Mouse (Mus musculus) lung, postnatal 25 days (tissue): ENCODE results near the gene Grap.
A peak's percentile ranks its signal among the peaks of the same experiment; 100 is the strongest.
"Not testable (repeated sequence)": the region's sequence is repeated elsewhere in the genome, so short reads cannot be mapped to it uniquely, and the experiment has no call there.

Experiments used
- DNase-seq: peaks from one replicate; pipeline ENCODE4 v3.0.0; 2022; ENCODE audit warnings: low spot score

Grap gene

DNA sequence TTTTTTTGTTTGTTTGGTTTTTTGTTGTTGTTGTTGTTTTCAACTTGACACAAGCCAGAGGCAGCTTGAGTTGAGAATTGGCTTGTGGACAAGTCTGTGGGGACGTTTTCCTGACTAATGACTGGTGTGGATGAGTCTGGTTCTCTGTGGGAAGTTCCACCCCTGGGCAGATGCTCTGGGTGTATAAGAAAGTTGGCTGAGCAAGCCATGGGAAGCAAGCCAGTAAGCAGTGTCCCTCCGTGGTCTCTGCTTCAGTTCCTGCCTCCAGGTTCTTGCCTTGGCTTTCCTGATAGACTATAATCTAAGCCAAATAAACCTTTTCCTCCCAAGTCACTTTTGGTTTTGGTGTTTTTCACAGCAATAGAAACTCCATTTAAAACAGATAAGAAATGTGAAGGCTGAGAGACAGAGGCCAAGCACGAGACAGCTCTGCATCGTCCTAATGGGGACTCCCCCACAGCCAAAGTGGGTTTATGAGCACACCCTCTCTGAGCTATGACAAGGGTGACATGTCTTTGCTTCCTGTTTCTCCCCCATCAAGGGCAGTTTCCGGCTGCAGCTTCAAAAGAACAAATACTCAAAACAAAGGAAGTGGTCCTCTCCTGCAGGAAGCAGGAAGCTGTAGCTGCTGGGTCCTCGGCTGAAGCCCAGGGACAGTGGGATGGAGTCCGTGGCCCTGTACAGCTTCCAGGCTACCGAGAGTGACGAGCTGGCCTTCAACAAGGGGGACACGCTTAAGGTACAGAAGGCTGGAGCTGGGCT, at the start of gene Grap:
Gene Grap, plus strand, starts transcription at position 580 of the 762 bp plus-strand sequence.
- DNase-seq: peak; percentile 87

DNA sequence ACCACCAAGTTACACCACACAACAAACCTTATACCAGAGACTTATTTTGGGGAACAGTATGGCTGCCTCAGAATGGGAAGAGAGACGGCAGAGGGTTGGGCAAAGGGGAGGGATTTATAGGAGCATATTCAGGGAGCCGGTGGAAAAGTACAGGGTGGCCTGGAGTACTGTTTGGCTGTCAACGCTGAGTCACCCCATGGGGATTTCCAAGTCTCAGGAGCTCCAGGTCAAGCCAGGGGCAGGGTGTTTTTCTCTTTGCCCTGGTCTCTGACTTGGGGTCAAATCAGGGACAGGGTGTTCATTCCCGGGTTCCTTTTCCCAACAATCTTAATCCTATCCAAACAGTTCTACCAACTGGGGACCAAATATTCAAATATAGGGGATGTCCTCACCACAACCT, 45.0 kb upstream of the Grap start:
- no peak for DNase-seq

DNA sequence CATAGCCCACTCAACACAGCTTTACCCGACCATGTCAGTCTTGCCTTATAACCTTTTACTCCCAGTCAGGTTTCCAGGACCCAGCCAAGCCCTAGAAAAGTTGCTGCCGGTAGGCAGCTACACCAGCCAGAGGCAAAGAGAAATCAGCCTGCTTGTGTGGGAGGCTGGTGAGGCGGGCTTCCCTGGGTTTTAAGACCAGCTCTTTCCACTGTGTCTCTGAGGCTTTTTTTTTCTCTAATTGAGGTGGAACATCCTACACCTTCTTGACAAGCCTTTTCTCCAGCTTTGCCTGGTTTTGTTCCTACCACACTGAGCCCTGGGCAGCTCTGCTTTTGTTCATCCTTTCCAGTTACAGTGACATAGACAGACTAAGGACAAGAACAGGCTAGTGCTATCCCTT, 41.9 kb upstream of the Grap start:
- DNase-seq: no peak

DNA sequence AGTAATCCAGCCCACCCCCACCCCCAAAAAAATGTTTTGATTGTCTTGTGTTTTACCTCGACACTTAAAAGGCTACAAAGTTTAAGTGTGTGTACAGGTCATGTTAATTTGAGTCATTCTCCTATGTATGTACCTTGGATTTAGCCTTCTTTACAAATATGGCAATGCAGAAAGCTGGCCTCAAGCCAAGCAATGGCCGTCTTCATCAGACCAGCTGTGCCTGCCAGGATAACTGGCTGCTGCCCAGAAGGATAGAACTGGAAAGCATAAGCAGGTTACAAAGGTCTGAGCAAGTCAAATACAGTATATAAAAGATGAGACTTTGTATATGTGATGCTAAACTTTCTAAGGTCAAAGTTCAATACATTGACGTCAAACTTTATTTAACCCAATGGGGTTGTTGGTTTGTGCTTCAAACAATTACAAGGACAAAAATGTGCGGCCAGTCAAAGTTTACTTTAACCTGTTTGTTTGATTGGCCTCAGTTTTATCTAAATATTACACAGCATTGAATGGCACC, 40.9 kb upstream of the Grap start:
- no peak for DNase-seq

DNA sequence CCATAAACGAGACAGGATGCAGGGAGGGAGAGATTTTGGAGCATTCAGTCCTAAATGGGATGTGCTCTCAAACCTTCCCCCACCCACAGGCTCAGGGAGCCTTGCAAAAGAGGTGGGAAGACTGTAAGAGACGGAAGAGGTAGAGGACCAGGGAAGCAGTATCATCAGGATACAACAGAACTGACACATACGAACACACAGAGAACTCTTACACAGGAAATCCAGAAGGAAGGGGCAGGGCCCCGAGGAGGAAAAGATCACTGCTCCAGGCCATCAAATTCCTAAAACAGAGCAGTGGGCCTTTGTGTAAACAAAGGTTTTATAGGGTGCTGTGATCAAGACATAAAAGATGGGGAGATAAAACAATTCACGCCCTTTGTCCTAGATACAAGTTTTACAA, 38.7 kb upstream of the Grap start:
- DNase-seq: no peak

DNA sequence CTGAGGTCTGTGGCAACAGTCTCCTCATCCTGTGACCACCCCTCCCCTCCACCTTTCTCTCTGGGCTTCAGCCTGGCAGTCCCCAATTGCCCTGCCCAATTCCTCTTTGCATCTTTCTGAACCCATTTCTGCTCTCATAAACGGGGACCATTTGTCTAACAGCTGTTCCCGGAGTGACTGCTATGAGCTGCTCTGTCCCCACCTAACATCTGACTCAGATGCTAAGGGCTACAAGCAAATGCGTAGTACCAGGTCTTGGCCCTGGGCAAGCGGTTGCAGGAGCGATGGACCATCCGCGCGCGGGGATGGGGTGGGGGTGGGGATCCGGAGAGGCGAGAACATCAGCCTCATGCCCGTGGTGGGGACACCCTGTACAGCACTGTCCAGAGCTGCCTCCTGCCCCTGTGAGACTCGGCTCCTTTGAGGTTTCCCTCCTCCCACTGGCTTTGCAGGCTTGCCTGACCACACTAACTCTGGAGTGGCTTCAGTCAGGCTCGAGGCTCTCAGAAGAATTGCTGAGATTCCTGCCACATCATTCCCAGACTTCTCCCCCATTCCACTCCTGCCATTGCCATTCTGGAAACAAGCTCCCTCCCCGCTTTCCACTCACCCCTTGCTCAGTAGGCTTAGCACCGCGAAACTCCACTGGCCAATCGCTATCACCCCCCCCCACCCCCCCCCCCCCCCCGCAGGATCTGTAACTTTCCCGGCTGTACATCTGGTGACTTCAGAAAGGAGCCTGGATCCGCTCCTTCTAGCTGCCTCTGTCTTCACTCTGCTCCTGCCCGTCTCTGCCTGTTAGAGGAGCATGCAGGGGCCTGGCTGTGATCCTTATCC, 37.2 kb upstream of the Grap start:
- DNase-seq: peak; percentile 75

DNA sequence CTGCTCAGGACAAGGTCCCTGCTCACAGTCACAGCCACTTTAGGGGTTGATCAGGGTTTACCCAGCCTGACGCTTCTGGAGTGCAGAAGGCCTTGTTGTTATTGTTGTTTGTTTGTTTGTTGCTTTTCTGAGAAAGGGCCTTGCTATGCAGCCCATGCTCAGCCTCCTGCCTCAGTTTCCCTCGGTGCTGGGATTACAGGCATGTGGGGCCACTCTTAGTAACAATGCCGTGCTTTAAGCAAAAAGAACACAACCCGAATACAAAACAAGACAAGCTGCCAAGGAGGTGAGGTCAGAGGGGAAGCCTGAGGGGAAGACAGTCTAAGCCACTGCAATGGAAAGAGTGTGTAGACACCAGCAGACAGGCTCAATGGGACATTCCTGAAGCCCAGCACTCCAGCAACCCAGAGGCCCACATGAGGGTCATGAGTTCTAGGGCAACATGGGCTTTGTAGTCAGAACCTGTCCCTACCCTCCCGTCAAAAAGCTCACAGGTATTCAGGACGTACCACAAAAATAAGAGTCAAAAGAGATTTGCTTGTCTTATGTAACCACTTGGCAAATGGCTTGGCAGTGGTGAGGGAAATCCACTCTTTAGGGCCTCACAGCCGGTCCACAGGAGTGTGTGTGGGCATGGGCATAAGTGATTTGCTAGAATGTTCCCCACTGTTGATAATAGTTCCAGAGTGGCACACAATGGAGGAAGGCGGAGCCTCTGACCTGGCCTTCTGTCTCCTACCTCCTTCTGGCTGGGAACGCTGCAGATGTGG, 36.4 kb upstream of the Grap start:
- DNase-seq: peak; percentile 76

DNA sequence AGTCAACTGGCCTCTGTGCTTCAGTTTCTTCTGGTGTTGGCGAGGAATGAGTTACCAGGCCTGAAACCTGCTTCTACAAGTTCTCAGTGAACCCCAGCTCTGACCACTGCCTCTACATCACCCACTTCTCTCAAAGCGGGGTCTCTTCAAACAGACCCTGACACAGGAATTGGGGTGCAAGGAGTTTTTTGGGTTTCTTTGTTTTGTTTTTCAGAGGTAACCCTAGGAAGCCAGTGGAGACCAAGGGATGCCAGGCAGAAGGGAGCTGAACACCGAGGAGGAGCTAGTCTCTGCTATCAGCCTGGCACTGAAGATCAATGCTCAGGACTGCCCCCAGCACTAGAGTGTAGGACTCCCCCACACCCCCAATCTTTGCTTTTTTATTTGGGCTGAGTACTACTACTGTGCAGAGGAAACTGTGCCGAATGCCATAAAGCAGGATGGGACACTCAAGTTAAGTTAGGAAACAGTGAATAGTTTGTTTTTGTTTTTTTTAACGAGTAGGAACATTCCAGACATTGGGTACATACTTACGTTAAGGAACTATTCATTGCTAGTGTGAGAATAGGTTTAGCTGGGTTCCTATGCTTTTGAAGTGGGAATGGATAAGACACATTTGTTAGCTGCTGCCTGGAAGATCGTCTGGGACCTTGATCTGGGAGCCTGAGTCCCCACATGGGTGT, 35.6 kb upstream of the Grap start:
- DNase-seq: peak; percentile 43

DNA sequence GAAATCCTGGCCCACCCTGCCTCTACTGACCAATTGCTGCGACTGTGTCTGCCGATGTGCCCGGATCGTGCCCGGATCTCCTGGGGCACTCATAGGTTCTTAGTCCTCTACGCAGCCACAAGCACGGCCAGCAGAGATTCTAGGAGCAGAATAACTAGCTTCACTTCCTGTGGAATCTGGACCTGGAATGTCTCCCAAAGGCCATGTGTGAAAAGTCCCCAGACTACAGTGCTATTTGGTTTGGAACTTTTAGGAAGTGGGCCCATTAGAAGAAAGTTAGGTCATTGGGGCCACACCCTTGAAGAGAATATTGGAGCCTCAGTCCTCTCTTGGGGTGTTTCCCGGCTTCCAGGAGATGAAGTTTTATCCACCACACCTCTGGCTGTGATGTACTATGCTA, 34.9 kb upstream of the Grap start:
- no peak for DNase-seq

DNA sequence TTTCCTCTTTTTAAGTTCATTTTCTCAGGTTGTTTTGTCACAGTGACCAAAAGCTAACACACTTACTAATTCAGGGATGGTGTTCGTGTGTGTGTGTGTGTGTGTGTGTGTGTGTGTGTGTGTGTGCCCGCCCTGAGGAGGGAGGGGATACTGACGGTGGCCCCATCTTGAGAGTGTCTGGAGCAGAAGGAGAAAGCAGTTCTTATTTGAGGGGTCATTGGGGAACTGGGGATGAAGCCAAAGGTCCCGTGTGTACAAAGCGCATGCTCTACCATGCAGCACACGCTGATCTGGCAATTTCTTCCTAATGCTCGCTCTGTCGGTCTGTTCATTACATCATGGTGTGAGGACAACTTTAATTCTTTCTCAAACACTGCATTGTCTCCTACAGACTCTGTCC, 34.5 kb upstream of the Grap start:
- no peak for DNase-seq

DNA sequence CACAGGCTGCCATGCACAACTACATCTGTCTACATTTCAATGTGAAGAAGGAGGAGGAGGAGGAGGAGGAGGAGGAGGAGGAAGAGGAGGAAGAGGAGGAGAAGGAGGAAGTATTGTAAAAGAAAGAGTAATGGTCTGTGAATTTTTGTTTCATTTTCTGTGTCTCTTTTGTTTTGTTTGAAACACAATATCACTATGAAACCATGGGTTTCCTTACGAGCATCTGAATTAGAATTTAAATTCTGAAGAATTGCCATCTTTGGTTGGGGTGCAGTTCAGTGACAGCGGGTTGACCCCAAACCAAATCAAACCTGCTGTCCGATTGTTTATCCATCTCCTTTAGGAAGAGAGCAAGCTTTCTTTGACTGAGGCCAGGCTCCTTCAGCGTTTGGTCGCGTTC, 33.7 kb upstream of the Grap start:
- no peak for DNase-seq

DNA sequence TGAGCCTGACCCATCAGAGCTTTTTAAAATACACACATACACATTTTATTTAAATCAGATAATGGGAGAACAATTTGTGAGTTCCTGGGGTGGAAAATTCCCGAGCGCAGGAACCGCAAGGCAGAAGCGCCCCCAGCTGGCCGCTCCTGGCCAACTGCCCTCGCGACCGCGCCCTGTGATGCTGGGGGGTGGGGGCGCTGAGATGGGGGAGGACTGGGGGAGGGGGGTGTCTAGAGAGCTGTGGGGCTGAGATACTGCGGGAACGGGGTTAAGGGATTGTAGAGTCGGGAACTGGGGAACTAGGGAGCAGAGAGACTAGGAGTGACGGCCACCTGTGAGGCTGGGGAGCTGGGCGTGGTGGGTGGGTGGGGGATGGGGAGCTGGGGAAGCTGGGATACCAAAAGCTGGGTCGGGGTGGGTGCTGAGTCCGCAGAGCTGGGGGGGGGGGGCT, 33.2 kb upstream of the Grap start:
- DNase-seq: peak; percentile 80

DNA sequence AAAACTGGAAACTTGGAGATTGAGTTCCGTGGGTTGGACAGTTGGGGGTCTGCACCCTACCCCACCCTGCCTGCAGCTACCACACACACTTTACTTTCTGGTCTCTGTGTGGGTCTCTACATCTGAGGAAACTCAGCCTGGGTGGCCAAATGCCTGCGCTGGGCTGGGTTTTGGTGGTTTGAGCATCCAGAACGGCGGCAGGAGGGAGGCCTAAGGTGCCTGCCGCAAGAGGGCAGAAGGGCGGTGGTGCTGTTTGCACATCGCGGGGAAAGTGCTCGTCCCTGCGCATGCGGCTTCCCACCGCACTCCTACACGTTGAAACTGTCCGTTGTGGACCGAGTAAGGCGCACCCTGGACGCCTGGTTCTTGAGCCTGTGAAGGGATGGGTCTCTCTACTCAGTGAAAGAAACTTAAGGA, 32.8 kb upstream of the Grap start:
- DNase-seq: peak; percentile 90

DNA sequence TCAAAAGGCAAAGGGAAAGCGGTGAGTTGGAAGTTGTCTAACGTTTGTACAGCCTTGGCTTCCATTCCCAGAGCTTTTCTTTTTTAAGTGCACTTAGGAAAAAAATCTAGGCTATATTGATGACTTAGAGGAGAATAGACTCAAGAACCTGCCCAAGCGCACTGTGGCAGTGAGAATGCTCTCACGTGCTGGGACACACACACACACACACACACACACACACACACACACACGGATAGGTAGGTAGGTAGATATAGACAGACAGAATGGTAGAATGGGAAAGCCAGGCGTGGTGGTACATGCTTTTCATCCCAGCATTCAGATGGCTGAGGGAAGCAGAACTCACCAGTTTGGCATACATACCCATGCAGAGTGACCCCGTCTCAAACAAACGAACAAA, 32.3 kb upstream of the Grap start:
- no peak for DNase-seq

DNA sequence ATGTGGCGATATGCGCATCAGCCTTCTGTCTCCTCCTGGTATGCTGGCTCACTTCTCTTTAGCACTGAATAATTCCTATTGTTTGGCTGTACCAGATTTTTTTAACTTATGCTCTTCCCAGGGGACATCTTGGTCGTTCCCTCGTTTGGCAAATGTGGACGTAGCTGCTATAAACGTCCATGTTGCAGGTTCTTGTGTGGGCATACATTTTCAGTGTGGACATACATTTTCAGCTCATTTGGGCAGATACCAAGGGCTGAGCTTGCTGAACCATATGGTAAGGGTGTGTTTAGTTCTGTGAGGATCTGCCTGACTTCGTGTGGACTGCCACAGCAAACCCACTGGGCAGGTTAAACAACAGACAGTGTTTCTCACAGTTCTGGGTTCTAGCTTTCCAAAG, 27.9 kb upstream of the Grap start:
- no peak for DNase-seq

DNA sequence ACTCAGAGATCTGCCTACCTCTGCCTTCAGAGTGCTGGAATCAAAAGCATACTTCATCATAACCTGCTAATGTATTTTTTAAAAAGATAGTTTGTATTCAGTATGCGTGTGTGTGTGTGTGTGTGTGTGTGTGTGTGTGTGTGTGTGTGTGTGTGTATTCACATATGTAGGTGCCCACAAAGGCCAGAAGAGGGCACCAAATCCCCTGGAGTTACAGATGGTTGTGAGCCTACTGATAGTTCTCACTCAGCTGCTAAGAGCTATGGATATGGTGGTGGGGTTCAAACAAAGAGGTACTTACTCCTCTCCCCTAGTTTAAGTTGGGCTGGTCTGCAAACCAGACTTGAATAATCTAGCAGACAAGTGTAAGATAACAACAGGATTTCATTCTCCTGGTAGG, 26.6 kb upstream of the Grap start:
- DNase-seq: no peak

DNA sequence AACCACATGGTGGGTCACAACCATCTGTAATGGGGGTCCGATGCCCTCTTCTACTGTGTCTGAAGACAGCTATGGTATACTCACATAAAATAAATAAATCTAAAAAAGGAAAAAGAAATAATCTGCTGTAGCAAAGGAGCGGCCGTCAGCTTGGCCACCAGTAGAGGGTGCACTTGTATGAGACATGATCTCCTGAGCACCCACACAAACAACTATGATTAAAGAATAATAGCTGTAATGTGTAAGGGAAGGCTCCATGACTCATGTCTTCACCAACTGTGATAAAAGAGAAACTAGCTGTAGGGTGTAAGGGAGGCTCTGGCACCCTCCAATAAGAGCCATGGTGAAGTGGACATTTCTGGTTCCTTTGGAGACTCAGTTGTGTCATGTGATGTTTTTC, 23.4 kb upstream of the Grap start:
- DNase-seq: no peak

DNA sequence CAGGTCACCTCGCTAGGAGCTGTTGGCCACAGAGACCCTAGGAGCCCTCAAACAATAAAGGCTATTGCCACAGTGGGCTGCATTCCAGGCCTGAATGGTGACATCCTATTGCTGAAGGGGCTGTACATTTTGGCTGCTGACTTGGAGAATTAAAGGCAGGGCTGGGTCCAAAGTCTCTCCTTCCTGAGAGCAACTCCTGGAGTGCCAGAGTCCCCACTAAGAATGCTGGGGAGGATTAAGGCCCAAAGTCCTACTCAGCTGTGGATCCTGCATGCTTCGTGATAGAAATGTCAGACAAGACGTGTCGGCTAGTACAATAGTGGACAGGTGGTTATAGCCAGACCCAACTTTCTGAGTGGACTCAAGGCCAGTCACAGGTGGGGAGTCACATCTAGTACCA, 16.8 kb upstream of the Grap start:
- not testable (repeated sequence) for DNase-seq

DNA sequence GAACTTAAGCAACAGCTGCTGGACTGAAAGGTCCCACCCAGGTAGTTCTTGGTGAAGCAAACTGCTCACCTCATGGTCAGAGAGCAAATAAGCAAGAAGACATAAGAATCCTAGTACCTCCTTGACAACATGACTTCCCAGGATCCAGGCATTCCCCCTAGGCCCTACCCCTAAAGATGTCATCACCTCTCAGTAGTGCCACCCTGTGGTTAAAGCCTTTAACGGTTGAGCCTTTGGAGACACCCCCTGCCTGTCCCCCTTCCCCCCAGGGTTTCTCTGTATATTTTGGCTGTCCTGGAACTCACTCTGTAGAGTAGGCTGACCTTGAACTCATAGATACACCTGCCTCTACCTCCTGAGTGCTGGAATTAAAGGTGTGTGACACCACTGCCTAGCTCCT, 15.7 kb upstream of the Grap start:
- DNase-seq: no peak

DNA sequence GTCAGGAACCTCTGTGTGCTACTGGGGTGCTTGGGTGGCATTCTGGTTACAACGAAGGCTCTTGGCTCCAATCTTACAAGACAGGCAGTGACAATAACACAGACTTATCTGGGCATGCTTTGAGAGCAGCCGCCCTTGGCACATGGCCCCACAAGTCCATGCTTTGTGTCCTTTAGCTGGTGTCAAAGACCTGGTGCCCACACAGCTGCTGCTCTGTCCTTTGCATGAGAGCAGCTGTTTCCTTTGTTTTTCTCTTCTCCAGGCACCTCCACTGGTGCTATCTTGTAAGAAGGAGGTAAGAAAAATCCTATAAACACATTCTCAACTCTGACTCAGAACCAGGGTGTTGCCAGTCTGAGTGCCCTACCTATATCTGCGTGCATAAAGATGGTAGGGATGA, 15.2 kb upstream of the Grap start:
- no peak for DNase-seq

DNA sequence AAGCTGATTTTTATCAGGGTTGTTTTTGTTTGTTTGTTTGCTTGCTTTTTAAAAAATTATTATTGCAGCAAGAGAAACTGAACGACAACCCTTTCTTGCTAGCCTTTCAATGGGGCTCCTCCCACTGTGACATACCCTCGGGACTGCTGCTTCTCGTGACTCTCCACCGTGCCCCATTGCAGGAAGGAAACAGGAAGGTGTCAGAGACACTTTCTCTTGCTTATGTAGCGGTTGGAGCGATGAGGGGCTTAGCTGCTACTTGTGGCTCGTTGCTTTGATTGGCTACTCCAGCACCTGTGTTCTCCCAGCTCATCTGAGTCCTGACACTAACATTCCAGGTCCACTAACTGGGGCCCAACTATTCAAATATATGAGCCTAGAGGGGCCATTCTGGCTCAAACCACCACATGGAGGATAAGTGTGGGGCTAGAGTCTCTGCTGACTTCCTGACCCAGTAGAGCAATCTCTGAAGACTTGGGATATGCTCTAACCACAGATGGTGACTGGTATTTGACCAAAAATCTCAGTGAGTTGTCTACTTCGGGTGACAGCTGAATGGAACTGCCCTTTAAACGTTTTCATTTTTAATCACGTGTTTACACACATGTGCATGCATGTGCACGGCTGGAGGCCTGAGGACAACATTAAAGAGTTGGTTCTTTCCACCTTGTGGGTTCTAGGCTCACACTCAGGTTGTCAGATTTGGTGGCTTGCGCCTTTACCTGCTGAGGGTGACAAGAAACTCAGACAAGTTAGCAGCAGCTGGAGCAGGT, 14.1 kb upstream of the Grap start:
- DNase-seq: no peak
